Mouse (Mus musculus): ENCODE data around the gene Rtn4r. TPM values are rescaled to one million over a fixed set of nuclear protein-coding genes. Genes with fewer than 3 reads are reported as not detected.

Gene Rtn4r
- polyA plus RNA-seq, 1 experiment from 2014 or later: 1.8 TPM

- Histone ChIP-seq H3K27me3 (ENCODE audit: low read depth, poor library complexity, severe bottlenecking) (peaks cover 14% of the 10 kb centered on the region), H3K9me3 (replicated peaks) (no peaks in the 10 kb centered on the region), H3K4me3 (no peak overlapping the region), H3K27ac (replicated peaks) (no peak overlapping the region), H3K4me1 (peaks cover 37% of the 10 kb centered on the region), H3K36me3 (no peaks in the 10 kb centered on the region)
- no peak for DNase-seq (ENCODE audit: low spot score)
- WGBS: 73% methylated on average over 6 of the region's 6 CpGs
Observed at GRCm38 (mm10) chr16:18145341-18145867, 18.0 kb downstream of the Rtn4r start.

- H3K4me1 ChIP-seq: peaks cover 46% of the 10 kb centered on the region
- H3K27ac ChIP-seq (replicated peaks): peak overlapping the region; percentile 66
Observed at GRCm38 (mm10) chr16:18148208-18148876, 20.9 kb downstream of the Rtn4r start.

GRCm38 (mm10) chr16:18149205-18149604 is 21.8 kb downstream of the Rtn4r start:
- WGBS: 58% methylated on average over 6 of the region's 6 CpGs
- H3K27ac ChIP-seq (replicated peaks): peak overlapping the region; percentile 66
- no peaks in the 10 kb centered on the region for H3K9me3 ChIP-seq (replicated peaks)
- no peaks in the 10 kb centered on the region for H3K36me3 ChIP-seq
- no peak for DNase-seq (ENCODE audit: low spot score)
- no peak overlapping the region for H3K4me3 ChIP-seq
- peaks cover 14% of the 10 kb centered on the region for H3K27me3 ChIP-seq (ENCODE audit: low read depth, poor library complexity, severe bottlenecking)
- H3K4me1 ChIP-seq: peaks cover 47% of the 10 kb centered on the region

More at GRCm38 (mm10) chr16:18148208-18148876, 20.9 kb downstream of the Rtn4r start:
- Histone ChIP-seq H3K9me3 (replicated peaks) (no peaks in the 10 kb centered on the region), H3K27me3 (ENCODE audit: low read depth, poor library complexity, severe bottlenecking) (peaks cover 14% of the 10 kb centered on the region), H3K4me3 (peak overlapping the region; percentile 23), H3K36me3 (no peaks in the 10 kb centered on the region)
- WGBS: 9% methylated on average over 6 of the region's 6 CpGs
- DNase-seq (ENCODE audit: low spot score): peak; percentile 57

GRCm38 (mm10) chr16:18152189-18152588 is 24.7 kb downstream of the Rtn4r start:
- H3K36me3 ChIP-seq: no peaks in the 10 kb centered on the region
- DNase-seq (ENCODE audit: low spot score): no peak
- 97% methylated on average over 12 of the region's 12 CpGs for WGBS
- peaks cover 56% of the 10 kb centered on the region for H3K4me1 ChIP-seq
- H3K9me3 ChIP-seq (replicated peaks): no peaks in the 10 kb centered on the region
- H3K4me3 ChIP-seq: no peak overlapping the region
- H3K27ac ChIP-seq (replicated peaks): 0 out of 2 replicates have a peak overlapping the region, but pooled peaks have one; percentile 4
- peaks cover 5% of the 10 kb centered on the region for H3K27me3 ChIP-seq (ENCODE audit: low read depth, poor library complexity, severe bottlenecking)

GRCm38 (mm10) chr16:18152769-18153445 is 25.5 kb downstream of the Rtn4r start:
- no peaks in the 10 kb centered on the region for H3K27me3 ChIP-seq (ENCODE audit: low read depth, poor library complexity, severe bottlenecking)
- H3K4me3 ChIP-seq: no peak overlapping the region
- peaks cover 49% of the 10 kb centered on the region for H3K4me1 ChIP-seq
- no peak for DNase-seq (ENCODE audit: low spot score)
- 87% methylated on average over 9 of the region's 9 CpGs for WGBS
- peak overlapping the region; percentile 10; the same call in 1 of the 2 replicates for H3K27ac ChIP-seq (replicated peaks)
- H3K9me3 ChIP-seq (replicated peaks): no peaks in the 10 kb centered on the region
- H3K36me3 ChIP-seq: no peaks in the 10 kb centered on the region

GRCm38 (mm10) chr16:18154521-18155171 is 27.2 kb downstream of the Rtn4r start:
- Histone ChIP-seq H3K27me3 (ENCODE audit: low read depth, poor library complexity, severe bottlenecking) (no peaks in the 10 kb centered on the region), H3K36me3 (no peaks in the 10 kb centered on the region), H3K4me1 (peaks cover 31% of the 10 kb centered on the region), H3K4me3 (no peak overlapping the region), H3K27ac (replicated peaks) (0 out of 2 replicates have a peak overlapping the region, but pooled peaks have one; percentile 2), H3K9me3 (replicated peaks) (no peaks in the 10 kb centered on the region)
- DNase-seq (ENCODE audit: low spot score): no peak
- 56% methylated on average over 14 of the region's 14 CpGs for WGBS

- 85% methylated on average over 12 of the region's 12 CpGs for WGBS
- H3K27me3 ChIP-seq (ENCODE audit: low read depth, poor library complexity, severe bottlenecking): no peaks in the 10 kb centered on the region
- no peaks in the 10 kb centered on the region for H3K9me3 ChIP-seq (replicated peaks)
- no peaks in the 10 kb centered on the region for H3K36me3 ChIP-seq
- no peak for DNase-seq (ENCODE audit: low spot score)
- no peak overlapping the region for H3K4me3 ChIP-seq
- peak overlapping the region; percentile 56 for H3K27ac ChIP-seq (replicated peaks)
- H3K4me1 ChIP-seq: peaks cover 35% of the 10 kb centered on the region
Observed at GRCm38 (mm10) chr16:18156579-18157350, 29.3 kb downstream of the Rtn4r start.

GRCm38 (mm10) chr16:18159255-18159654 is 31.8 kb downstream of the Rtn4r start:
- peaks cover 45% of the 10 kb centered on the region for H3K4me1 ChIP-seq
- no peaks in the 10 kb centered on the region for H3K36me3 ChIP-seq
- WGBS: 94% methylated on average over 6 of the region's 6 CpGs
- no peak overlapping the region; the same call in 1 of the 2 replicates for H3K27ac ChIP-seq (replicated peaks)
- no peak for DNase-seq (ENCODE audit: low spot score)
- H3K27me3 ChIP-seq (ENCODE audit: low read depth, poor library complexity, severe bottlenecking): no peaks in the 10 kb centered on the region
- H3K4me3 ChIP-seq: no peak overlapping the region
- no peaks in the 10 kb centered on the region for H3K9me3 ChIP-seq (replicated peaks)

- no peaks in the 10 kb centered on the region for H3K27me3 ChIP-seq (ENCODE audit: low read depth, poor library complexity, severe bottlenecking)
- H3K27ac ChIP-seq (replicated peaks): no peak overlapping the region; the same call in 1 of the 2 replicates
- no peak for DNase-seq (ENCODE audit: low spot score)
- peaks cover 45% of the 10 kb centered on the region for H3K4me1 ChIP-seq
- no peaks in the 10 kb centered on the region for H3K9me3 ChIP-seq (replicated peaks)
- WGBS: 90% methylated on average over 1 of the region's 1 CpGs
- H3K36me3 ChIP-seq: no peaks in the 10 kb centered on the region
- no peak overlapping the region for H3K4me3 ChIP-seq
Observed at GRCm38 (mm10) chr16:18159778-18160177, 32.3 kb downstream of the Rtn4r start.

GRCm38 (mm10) chr16:18160514-18160913 is 33.1 kb downstream of the Rtn4r start:
- Histone ChIP-seq H3K9me3 (replicated peaks) (no peaks in the 10 kb centered on the region), H3K27ac (replicated peaks) (peak overlapping the region; percentile 33; the same call in 1 of the 2 replicates)
- WGBS: 77% methylated on average over 7 of the region's 7 CpGs

GRCm38 (mm10) chr16:18161190-18161589 is 33.7 kb downstream of the Rtn4r start:
- no peak overlapping the region for H3K4me3 ChIP-seq

More at GRCm38 (mm10) chr16:18160514-18160913, 33.1 kb downstream of the Rtn4r start:
- Histone ChIP-seq H3K27me3 (ENCODE audit: low read depth, poor library complexity, severe bottlenecking) (no peaks in the 10 kb centered on the region), H3K36me3 (no peaks in the 10 kb centered on the region), H3K4me3 (no peak overlapping the region), H3K4me1 (peaks cover 50% of the 10 kb centered on the region)
- DNase-seq (ENCODE audit: low spot score): no peak

More at GRCm38 (mm10) chr16:18161190-18161589, 33.7 kb downstream of the Rtn4r start:
- Histone ChIP-seq H3K27ac (replicated peaks) (peak overlapping the region; percentile 33; the same call in 1 of the 2 replicates), H3K9me3 (replicated peaks) (no peaks in the 10 kb centered on the region), H3K27me3 (ENCODE audit: low read depth, poor library complexity, severe bottlenecking) (no peaks in the 10 kb centered on the region), H3K36me3 (no peaks in the 10 kb centered on the region), H3K4me1 (peaks cover 55% of the 10 kb centered on the region)
- DNase-seq (ENCODE audit: low spot score): no peak
- 58% methylated on average over 1 of the region's 1 CpGs for WGBS

Data from midbrain, embryonic 10.5 days (tissue).